Mouse (Mus musculus) cortical plate, adult 2 months (tissue): ENCODE results near the gene Actn4.

Experiments
- CTCF ChIP-seq: fragments of 200-500 bp; IDR thresholded peaks from 2 replicates; pipeline ENCODE4 v1.5.1; 2011; ENCODE audit warnings: mild to moderate bottlenecking, control low read depth, low read length; ENCODE audit not compliant: insufficient read depth; ENCODE audit errors: extremely low read depth
- POLR2A ChIP-seq: fragments of 200-500 bp; IDR thresholded peaks from 2 replicates; pipeline ENCODE4 v1.6.1; 2011; ENCODE audit warnings: mild to moderate bottlenecking, low read length, control low read depth; ENCODE audit not compliant: insufficient read depth; ENCODE audit errors: extremely low read depth

DNA sequence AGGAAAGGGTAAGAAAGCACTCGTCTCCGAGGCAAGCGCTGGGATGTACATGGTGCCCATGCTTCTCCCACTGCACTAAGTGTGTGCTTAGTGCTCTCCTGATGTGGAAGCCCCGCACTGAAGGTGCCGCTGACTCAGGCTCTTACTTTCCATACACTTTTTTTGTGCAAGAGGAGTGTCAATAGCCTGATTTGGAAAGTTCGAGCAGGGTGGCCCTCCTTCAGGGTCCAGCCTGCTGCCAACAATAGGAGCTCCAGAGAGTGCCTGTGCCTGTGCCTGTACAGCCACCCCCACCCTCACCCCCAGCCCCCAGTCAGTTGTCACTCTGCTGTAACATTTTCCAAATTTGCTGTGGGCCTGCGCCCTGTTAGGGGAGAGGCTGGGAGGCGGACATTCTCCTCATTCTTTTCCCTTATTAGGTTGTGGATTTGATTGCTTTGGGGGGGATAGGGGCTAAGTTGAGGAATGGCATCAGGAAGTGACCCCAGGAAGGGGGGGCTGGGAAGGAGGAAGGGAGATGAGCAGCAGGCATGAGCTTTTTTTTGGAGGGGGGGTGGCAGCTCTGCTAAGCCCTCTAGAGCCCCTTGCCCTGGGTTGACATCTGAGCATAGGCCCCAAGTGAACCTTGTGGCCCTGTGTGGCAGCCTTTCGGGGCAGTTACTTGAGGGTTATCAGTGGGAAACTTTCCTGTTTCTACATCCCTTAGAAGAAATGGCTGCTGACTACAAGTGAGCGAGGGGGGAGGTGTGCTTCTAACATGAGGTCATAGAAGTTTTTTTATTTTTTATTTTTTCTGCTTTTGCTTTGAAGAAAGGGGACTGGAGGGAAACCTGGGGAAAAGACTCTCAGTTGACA is 16.5 kb downstream of the Actn4 start:
- no peak for TF ChIP-seq CTCF
- TF ChIP-seq POLR2A, result no peak
